Mouse (Mus musculus): ENCODE data around the gene Krtap17-1.

DNA sequence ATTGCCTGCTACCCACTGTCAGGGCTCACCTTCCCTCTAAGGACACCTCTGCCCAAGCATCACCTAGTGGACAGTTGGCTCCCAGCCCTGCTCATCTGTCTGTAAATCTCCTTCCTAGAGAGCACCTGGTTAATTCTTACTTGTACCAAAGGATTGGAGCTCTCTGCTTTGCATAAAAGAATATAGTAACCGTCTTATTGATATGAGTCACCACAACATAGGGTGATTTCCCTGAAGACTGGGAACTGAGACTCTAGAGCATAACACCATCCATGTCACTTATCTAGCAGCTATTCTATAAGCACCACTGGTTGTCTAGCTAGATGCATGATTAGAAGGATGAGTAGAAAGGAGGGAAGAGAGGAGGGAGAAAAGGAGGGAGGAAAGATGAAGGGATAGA lies 10.4 kb downstream of the Krtap17-1 start:
- TF ChIP-seq CTCF (IDR thresholded peaks at IDR 0.05; ENCODE audit: low read depth, low read length) (no peak), TAL1 (conservative IDR thresholded peaks at IDR 0.05; ENCODE audit: low read depth, low read length) (no peak), GATA1 (IDR thresholded peaks at IDR 0.05; ENCODE audit: borderline replicate concordance, low read length) (no peak), POLR2AphosphoS5 (IDR thresholded peaks at IDR 0.05; ENCODE audit: insufficient replicate concordance, low read depth, low read length) (no peak), GATA2 (IDR thresholded peaks at IDR 0.05; ENCODE audit: borderline replicate concordance, low read depth, low read length) (no peak)
